Mouse (Mus musculus): ENCODE results near the gene Tnnc1.

The Tnnc1 gene

DNA sequence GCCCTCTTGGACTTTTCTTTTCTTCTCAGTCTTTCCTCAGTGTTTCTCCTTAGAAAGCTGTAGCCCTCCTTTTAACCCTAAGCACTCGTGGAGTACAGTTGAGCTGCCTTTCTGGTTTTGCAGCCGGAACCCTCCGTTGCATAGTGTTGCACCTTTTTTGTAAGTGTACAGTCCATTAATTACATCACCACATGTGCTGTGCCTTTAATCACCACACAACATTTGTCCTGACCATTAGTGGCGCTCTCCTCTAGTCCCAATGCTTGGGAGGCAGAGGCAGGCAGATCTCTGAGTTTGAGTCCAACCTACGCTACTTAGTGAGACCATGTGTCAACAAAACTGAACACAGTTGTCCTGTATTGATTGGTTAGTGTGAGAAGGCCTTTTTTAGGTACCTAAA is 44.0 kb downstream of the Tnnc1 start:
- no peak for DNase-seq (ENCODE audit: low read depth, low spot score)

DNA sequence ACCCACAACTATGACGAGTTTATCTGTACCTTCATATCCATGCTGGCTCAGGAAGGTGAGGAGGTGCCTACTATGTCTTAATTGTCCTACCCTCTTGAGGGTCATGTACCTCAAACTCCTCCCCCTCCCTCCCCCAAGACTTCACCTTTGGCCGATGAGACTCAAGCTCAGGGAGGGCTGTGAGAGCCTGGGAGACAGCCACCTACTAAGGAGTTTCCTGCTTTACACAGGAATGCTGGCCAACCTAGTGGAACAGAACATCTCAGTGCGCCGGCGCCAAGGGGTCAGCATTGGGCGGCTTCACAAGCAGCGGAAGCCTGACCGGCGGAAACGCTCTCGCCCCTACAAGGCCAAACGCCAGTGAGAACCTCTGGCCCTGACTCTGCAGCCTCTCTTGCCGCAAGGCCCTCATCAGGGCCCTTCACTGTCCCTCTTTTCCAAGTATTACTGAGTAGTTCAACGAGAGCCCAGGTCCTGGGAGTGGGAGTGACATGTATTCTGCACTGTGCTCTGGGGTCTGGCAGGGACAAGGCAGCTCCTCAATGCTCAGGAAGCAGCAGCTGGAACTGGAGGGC is 50.5 kb downstream of the Tnnc1 start:
- no peak for DNase-seq (ENCODE audit: low read depth, low spot score)

- no peak for DNase-seq (ENCODE audit: low read depth, low spot score)
Measured at GRCm38 (mm10) chr14:31260374-31260773, 52.3 kb downstream of the Tnnc1 start.

GRCm38 (mm10) chr14:31260932-31261331 is 52.8 kb downstream of the Tnnc1 start:
- DNase-seq (ENCODE audit: low read depth, low spot score), result no peak
